Mouse (Mus musculus) testis, adult 2 months (tissue): ENCODE data around the gene Mcf2l.

Experiments used
- CTCF ChIP-seq: fragments of 200-500 bp; IDR thresholded peaks from 2 replicates; pipeline ENCODE4 v1.5.1; 2012; ENCODE audit warnings: low read depth, mild to moderate bottlenecking, inconsistent platforms, low read length, moderate library complexity; ENCODE audit not compliant: control insufficient read depth, insufficient read depth, insufficient replicate concordance
- POLR2A ChIP-seq: fragments of 200-500 bp; IDR thresholded peaks from 2 replicates; pipeline ENCODE4 v1.6.1; 2012; ENCODE audit warnings: low read depth, mild to moderate bottlenecking, inconsistent platforms, low read length, moderate library complexity; ENCODE audit not compliant: control insufficient read depth

DNA sequence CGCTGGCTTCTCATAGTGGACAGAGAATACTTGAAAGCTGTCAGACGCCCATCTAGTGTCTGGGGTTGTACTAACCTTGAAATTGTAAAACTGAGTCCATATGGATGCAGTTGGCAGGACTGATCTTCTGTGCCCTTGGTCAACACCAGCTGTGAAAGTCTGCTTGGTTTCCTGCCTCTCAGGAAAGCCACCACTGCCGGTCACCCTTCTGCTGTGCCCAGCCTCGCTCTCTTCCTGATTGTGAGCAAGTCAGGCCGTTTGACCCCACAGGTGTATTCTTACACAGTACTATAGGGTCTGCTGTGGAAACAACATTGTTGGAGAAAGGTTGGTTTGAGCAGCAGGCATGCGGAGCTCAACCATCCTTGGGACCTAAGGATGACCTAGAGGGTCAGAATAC is 3.5 kb downstream of the Mcf2l start:
- TF ChIP-seq POLR2A: no peak
- TF ChIP-seq CTCF: no peak
